Mouse (Mus musculus): ENCODE results near the gene Trabd2b.

DNA sequence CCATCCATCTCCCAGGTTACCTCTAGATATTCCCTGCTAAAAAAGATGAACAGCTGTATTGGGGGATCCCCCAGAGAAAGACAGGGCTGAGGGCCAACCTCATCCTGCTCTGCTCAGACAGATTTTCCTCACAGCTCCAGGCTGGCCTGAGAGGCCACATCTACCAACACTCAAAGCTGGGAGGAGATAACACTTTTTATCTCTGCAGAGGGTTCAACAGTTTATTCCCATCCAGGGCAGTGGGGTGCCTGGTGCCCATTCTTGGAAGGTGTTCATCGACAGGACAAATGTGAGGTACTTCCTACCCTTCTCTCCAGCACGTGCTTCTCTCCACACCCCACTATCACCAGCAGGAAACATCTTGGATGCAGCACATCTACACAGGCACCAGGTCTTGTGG is 47.6 kb upstream of the Trabd2b start:
- TF ChIP-seq CTCF (IDR thresholded peaks at IDR 0.05; ENCODE audit: insufficient read depth, low read length) (no peak), POLR2A (IDR thresholded peaks at IDR 0.05; ENCODE audit: borderline replicate concordance, extremely low read depth, low read depth, low read length) (no peak)
